In genomic region chr16:52031712-52032251, GRCm38 (mm10) we compare ENCODE assay signal across 8 mouse cellular contexts. TPM values are rescaled to one million over a fixed set of nuclear protein-coding genes. Genes with fewer than 3 reads are reported as not detected.
A peak's percentile ranks its signal among the peaks of the same experiment; 100 is the strongest.
DNase-seq lines count a peak whose midpoint lies in the region; ATAC-seq lines count a peak whose summit lies in the region.

No protein-coding gene starts in this region.

- no peaks in the 10 kb centered on the region for H3K27me3 ChIP-seq in intestine, embryonic 14.5 days (replicated peaks; ENCODE audit: control insufficient read depth, insufficient read depth, low read length)

- H3K9ac ChIP-seq in intestine, embryonic 14.5 days (ENCODE audit: low read length), result peak overlapping the region; percentile 83

- peak; percentile 93 to 98 for DNase-seq in adrenal gland, adult (ENCODE audit: inconsistent age in 2 of 2, low spot score in 1 of 2)
- peak; percentile 75 for DNase-seq in embryo, embryonic 10 days (ENCODE audit: low spot score)
- DNase-seq in gastrocnemius, postnatal 14 days, result peak; percentile 98
- DNase-seq in intestine, embryonic 14.5 days (ENCODE audit: low spot score), result peak; percentile 93
- DNase-seq in left cerebral cortex, postnatal 10 days (ENCODE audit: extremely low spot score in 1 of 2, low spot score in 2 of 2), result peak; percentile 82 to 93
- DNase-seq in right cerebral cortex, postnatal 36 days (ENCODE audit: low spot score in 2 of 2), result peak; percentile 71 to 74
- DNase-seq in yolk sac, embryonic 10.5 days (ENCODE audit: low spot score), result peak; percentile 82

- WGBS in intestine, embryonic 14.5 days, result 2% methylated on average over 34 of the region's 37 CpGs

- H3K36me3 ChIP-seq in intestine, embryonic 14.5 days (ENCODE audit: control insufficient read depth, insufficient read depth, low read length), result peaks cover 10% of the 10 kb centered on the region; the same call in 1 of the 2 replicates

- intact Hi-C loops in gastrocnemius, postnatal 14 days (cut with DNase I; ENCODE audit: low total_unique reads), result no loop called here
- intact Hi-C loops in left cerebral cortex, postnatal 10 days (cut with DNase I), result loop anchor here (5.0 kb wide), 2 partner anchors 101 to 151 kb away; no protein-coding TSS in a partner anchor

- peak overlapping the region; percentile 90 for H3K4me3 ChIP-seq in intestine, embryonic 14.5 days (ENCODE audit: low read depth, low read length)

- no peaks in the 10 kb centered on the region for H3K9me3 ChIP-seq in intestine, embryonic 14.5 days (ENCODE audit: control insufficient read depth, low read length)

- peak overlapping the region; percentile 62 for H3K4me2 ChIP-seq in intestine, embryonic 14.5 days (ENCODE audit: low read length)

- ATAC-seq in intestine, embryonic 14.5 days (replicated peaks; ENCODE audit: low FRiP score, low TSS enrichment, low read depth), result peak; percentile 84
- peak; percentile 62 for ATAC-seq in megakaryocyte progenitor cell, adult 5-6 weeks (replicated peaks; ENCODE audit: poor library complexity)

- 0 out of 2 replicates have a peak, but pooled peaks cover 2% of the 10 kb centered on the region for H3K4me1 ChIP-seq in intestine, embryonic 14.5 days (replicated peaks; ENCODE audit: control insufficient read depth, insufficient read depth, low read length)

- H3K27ac ChIP-seq in intestine, embryonic 14.5 days (ENCODE audit: low read depth), result peak overlapping the region; percentile 95

RNA-seq across cellular contexts. Expression of gene Cblb, which starts 0.8 kb away (rescaled TPM):
- total RNA-seq in gastrocnemius, postnatal 14 days (2021), result 10 to 100 TPM; 10.4 to 19.2 TPM
- polyA plus RNA-seq in intestine, embryonic 14.5 days (2014; fragmentation: Nextera tagmentation; extraction: Ambion mirVana), result 12.1 and 12.3 TPM in 2 replicates
- 10 to 100 TPM; 22.4 to 25.5 TPM for total RNA-seq in left cerebral cortex, postnatal 10 days (2021)
- 13.4 and 18.3 TPM in 2 replicates for total RNA-seq in megakaryocyte progenitor cell, adult 5-6 weeks (2015)
- total RNA-seq in megakaryocyte progenitor cell, adult 5-6 weeks (2017), result 7.4 and 8.9 TPM in 2 replicates

Comparison
In these comparisons a context has a peak if more than half of its experiments do, and no peak if none do; other contexts are left out.
1. Peak in every context shown above with its lines: DNase-seq, ATAC-seq, H3K4me3 ChIP-seq and H3K27ac ChIP-seq.